Mouse (Mus musculus) kidney, embryonic 14.5 days (tissue): Measurements from ENCODE around the gene Hoxb1. TPM values are rescaled to one million over a fixed set of nuclear protein-coding genes. Genes with fewer than 3 reads are reported as not detected.

Experiments
- ATAC-seq: fragments of 200-750 bp; cut with Nextera tagmentation; 2 replicates; pipeline ENCODE4 v1.8.0; 2017; ENCODE audit warnings: moderate number of reproducible peaks, mild to moderate bottlenecking, moderate TSS enrichment, moderate library complexity; ENCODE audit not compliant: low FRiP score, low TSS enrichment
- H3K27ac ChIP-seq: fragments of 300-500 bp; sonication (generic); 2 replicates; pipeline ENCODE4 v1.5.1; 2014; ENCODE audit warnings: low read depth, mild to moderate bottlenecking, low read length, moderate library complexity, mixed read lengths
- H3K27me3 ChIP-seq: fragments of 300-500 bp; sonication (generic); 2 replicates; pipeline ENCODE4 v1.6.1; 2014; ENCODE audit warnings: mild to moderate bottlenecking, low read length; ENCODE audit not compliant: control insufficient read depth, insufficient read depth
- H3K36me3 ChIP-seq: fragments of 300-500 bp; sonication (generic); 2 replicates; pipeline ENCODE4 v1.6.1; 2014; ENCODE audit warnings: low read length, mixed read lengths; ENCODE audit not compliant: control insufficient read depth, insufficient read depth
- H3K4me1 ChIP-seq: fragments of 300-500 bp; sonication (generic); 2 replicates; pipeline ENCODE4 v1.6.1; 2014; ENCODE audit warnings: low read length, mixed read lengths; ENCODE audit not compliant: control insufficient read depth, insufficient read depth
- H3K4me2 ChIP-seq: fragments of 300-500 bp; sonication (generic); replicated peaks from 2 replicates; pipeline ENCODE4 v1.6.1; 2014; ENCODE audit warnings: low read depth, mild to moderate bottlenecking, low read length
- H3K4me3 ChIP-seq: fragments of 300-500 bp; sonication (generic); 2 replicates; pipeline ENCODE4 v1.5.1; 2014; ENCODE audit warnings: mild to moderate bottlenecking, low read length
- H3K9ac ChIP-seq: fragments of 300-500 bp; sonication (generic); 2 replicates; pipeline ENCODE4 v1.6.1; 2014; ENCODE audit warnings: low read depth, mild to moderate bottlenecking, low read length, moderate library complexity
- H3K9me3 ChIP-seq: fragments of 300-500 bp; sonication (generic); 2 replicates; pipeline ENCODE4 v1.6.1; 2016; ENCODE audit warnings: low read length; ENCODE audit not compliant: control insufficient read depth
- WGBS: fragments of 180-500 bp; shearing (Covaris S2); extraction: QIAGEN DNeasy Blood & Tissue Kit; methylation state at CpG from one replicate; pipeline ENCODE4 v1.1.7; 2014; 5-methylcytosine and 5-hydroxymethylcytosine counted together
- polyA plus RNA-seq: library from polyadenylated mRNA; unstranded; fragments of >200 nt; fragmentation: Nextera tagmentation; extraction: Ambion mirVana; gene quantifications from 2 replicates; pipeline ENCODE4 v1.2.1, GENCODE M21; 2014

Gene Hoxb1
- polyA plus RNA-seq, 1 experiment from 2014 or later: 0.37 TPM

DNA sequence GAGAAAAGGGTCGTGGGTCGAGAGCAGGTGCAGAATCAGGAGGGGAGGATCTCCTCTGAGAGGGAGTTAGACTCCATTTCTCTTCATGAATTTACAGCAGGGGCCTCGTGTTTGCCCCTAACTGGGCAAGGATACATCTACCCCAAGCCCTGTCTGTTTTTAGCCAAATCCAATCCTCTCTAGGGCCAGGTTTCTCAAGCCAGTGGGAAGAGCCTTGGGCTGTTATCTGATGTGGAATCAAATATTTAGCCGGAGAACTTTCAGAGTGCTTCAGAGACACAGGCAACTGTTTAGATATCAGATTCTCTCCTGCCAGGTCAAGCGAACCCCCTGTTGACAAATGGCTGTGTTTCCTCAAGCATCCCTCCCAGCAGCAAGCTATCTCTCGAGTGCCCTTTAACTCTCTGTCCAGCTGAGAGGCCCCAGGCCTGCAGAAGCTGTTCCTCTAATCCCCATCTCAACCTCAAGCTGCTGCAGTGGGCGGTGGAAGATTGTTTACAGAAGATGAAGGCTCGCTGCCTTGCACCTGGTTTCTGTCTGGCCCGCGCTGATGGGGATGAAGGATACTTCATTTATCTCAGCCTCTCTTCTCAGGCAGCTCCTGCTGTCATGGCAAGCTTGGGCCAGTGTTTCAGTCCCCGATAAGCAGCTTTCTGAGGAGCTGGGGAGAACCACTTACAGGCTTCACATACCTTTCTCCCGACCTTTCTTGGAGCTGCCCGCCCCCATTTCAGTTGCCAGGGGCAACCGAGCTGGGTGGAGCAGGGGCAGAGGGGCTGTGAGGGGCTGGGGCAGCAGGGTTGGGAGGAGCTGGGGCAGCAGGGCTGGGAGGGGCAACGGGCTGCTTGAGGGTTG, 31.4 kb downstream of the Hoxb1 start:
- Histone ChIP-seq H3K4me3 (no peak overlapping the region), H3K9me3 (no peaks in the 10 kb centered on the region), H3K9ac (no peak overlapping the region; the same call in 1 of the 2 replicates), H3K4me2 (peak overlapping the region; percentile 9), H3K27ac (peak overlapping the region; percentile 65; the same call in 1 of the 2 replicates), H3K36me3 (no peaks in the 10 kb centered on the region), H3K27me3 (no peaks in the 10 kb centered on the region), H3K4me1 (peaks cover 22% of the 10 kb centered on the region)
- ATAC-seq: peak; percentile 82
- 6% methylated on average over 15 of the region's 15 CpGs for WGBS

DNA sequence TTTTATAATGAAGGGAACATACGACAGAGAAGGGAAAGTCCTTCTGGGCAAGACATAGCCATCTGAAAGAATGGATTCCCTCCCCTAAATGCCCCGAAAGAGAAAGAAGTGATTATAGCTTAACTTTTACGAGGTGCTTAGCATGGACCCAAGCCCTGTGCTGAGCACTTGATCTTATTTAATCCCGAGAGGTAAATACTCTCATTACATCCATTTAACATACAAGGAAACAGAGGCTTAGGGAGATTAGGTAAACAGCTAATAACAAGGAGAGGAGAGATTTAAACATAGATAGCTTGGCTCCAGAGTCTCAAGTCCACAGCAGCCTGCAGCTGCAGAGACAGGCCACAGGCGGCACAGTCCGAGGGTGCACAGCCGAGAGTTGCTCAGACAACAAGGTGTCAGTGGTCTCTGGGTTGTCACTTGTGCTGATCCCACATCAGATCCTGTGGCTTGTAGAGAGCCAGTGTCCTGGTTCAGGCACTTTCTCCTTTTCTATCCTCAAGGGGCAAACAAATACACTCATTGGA, 32.3 kb downstream of the Hoxb1 start:
- H3K4me1 ChIP-seq: peaks cover 22% of the 10 kb centered on the region
- H3K4me2 ChIP-seq: no peak overlapping the region; the same call in 1 of the 2 replicates
- H3K9me3 ChIP-seq: no peaks in the 10 kb centered on the region
- no peak overlapping the region for H3K4me3 ChIP-seq
- no peak for ATAC-seq
- H3K9ac ChIP-seq: no peak overlapping the region
- H3K27ac ChIP-seq: no peak overlapping the region; the same call in 1 of the 2 replicates
- 29% methylated on average over 7 of the region's 7 CpGs for WGBS
- no peaks in the 10 kb centered on the region for H3K27me3 ChIP-seq
- H3K36me3 ChIP-seq: no peaks in the 10 kb centered on the region

DNA sequence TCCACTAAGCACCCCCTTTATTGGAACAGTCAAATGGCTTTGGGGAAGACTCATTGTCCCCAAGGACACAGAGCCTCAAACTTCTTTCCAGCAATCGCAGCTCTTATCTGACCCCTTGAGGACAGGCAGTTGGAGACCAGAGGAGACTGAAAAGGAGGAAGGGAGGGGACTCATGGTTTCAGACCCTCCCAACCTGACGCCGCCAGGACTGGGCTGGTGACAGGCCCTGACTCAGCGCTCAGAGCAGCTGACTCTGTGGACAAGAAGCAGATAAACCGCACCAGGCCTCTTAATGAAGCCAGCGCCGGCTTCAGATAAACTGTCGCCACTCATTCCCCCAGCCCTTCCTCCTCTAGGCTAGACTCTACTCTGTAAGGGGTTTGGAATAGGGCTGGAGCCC, 34.4 kb downstream of the Hoxb1 start:
- Histone ChIP-seq H3K9me3 (no peaks in the 10 kb centered on the region), H3K36me3 (no peaks in the 10 kb centered on the region), H3K4me1 (peaks cover 28% of the 10 kb centered on the region), H3K9ac (no peak overlapping the region; the same call in 1 of the 2 replicates), H3K27me3 (no peaks in the 10 kb centered on the region), H3K27ac (no peak overlapping the region), H3K4me2 (no peak overlapping the region), H3K4me3 (no peak overlapping the region)
- ATAC-seq: no peak
- WGBS: 19% methylated on average over 8 of the region's 8 CpGs

DNA sequence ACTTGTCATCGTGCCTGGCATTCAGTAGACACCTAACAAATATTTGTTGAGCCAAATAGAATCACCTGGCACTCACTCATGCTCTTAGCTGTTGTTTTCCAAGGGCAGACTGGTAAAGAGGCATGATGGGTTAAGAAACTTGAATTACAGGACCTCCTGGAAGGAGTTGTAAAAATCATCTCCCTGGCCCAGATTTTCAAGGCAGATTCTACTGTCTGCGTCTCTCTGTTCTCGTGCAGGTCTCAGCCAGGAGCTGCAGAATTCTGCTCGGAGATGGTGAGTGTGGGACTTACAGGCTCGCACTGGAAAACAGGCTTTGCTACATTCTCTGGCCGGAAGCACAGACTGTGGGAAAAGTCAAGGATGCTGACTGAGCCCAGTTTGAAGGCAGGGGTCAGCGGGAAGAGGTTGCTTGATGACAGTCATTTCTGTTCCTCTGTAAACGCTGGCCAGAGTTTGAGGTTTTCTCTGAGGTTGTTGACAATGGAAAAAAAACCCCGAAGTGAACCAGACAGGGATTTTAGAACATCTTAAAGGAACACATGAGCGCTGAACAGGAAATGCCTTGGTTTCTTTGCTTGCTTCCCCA, 38.6 kb downstream of the Hoxb1 start:
- no peak overlapping the region for H3K27ac ChIP-seq
- H3K36me3 ChIP-seq: no peaks in the 10 kb centered on the region
- H3K4me2 ChIP-seq: no peak overlapping the region
- no peak overlapping the region for H3K4me3 ChIP-seq
- H3K9me3 ChIP-seq: no peaks in the 10 kb centered on the region
- peaks cover 38% of the 10 kb centered on the region for H3K4me1 ChIP-seq
- ATAC-seq: no peak
- 22% methylated on average over 10 of the region's 10 CpGs for WGBS
- no peaks in the 10 kb centered on the region for H3K27me3 ChIP-seq
- no peak overlapping the region for H3K9ac ChIP-seq

DNA sequence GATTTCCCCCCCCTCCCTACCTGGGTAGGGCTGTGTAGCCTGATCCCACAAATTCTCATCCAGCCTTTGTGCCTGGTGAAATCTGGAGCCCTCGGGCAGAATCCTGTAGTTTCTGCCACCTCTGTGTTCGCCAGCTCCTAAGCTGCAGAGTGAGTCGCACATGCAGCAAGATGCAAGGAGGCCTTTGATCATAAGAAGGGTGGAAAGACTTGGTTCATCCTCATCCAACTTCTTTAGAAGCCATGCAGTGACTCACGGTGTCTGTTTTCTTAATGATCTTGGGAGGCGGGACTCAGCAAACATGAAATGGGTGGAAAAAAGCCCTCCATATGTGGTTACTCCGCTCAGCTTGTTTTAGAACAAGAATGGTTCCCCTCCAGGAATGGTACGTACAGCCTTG, 39.3 kb downstream of the Hoxb1 start:
- no peak for ATAC-seq
- Histone ChIP-seq H3K4me2 (no peak overlapping the region), H3K27ac (no peak overlapping the region), H3K27me3 (no peaks in the 10 kb centered on the region), H3K4me1 (peaks cover 35% of the 10 kb centered on the region), H3K36me3 (no peaks in the 10 kb centered on the region), H3K4me3 (no peak overlapping the region), H3K9ac (0 out of 2 replicates have a peak overlapping the region, but pooled peaks have one; percentile 7), H3K9me3 (no peaks in the 10 kb centered on the region)
- 62% methylated on average over 7 of the region's 7 CpGs for WGBS

DNA sequence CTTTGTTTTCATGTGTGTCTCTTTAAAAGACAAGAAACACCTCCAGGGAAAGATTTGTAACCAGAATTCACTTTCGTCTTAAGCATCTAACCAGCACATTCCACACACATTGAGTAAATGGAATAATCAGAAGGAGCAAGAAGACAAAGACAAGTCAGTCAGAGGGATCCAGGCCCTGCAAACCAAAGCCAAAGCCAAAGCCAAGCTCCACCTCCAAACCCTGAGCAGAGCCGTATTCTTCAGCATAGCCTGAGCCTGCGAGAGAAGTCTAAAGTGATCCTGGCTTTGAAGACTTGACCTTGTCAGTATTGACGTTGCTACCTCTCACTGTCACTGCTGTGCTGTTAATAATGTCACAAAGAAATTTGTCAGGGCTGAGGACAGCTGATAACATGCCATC, 40.0 kb downstream of the Hoxb1 start:
- 49% methylated on average over 4 of the region's 4 CpGs for WGBS
- H3K36me3 ChIP-seq: no peaks in the 10 kb centered on the region
- H3K9ac ChIP-seq: no peak overlapping the region
- peaks cover 32% of the 10 kb centered on the region for H3K4me1 ChIP-seq
- no peaks in the 10 kb centered on the region for H3K27me3 ChIP-seq
- no peak overlapping the region for H3K4me2 ChIP-seq
- H3K9me3 ChIP-seq: no peaks in the 10 kb centered on the region
- H3K4me3 ChIP-seq: no peak overlapping the region
- ATAC-seq: no peak
- H3K27ac ChIP-seq: no peak overlapping the region

DNA sequence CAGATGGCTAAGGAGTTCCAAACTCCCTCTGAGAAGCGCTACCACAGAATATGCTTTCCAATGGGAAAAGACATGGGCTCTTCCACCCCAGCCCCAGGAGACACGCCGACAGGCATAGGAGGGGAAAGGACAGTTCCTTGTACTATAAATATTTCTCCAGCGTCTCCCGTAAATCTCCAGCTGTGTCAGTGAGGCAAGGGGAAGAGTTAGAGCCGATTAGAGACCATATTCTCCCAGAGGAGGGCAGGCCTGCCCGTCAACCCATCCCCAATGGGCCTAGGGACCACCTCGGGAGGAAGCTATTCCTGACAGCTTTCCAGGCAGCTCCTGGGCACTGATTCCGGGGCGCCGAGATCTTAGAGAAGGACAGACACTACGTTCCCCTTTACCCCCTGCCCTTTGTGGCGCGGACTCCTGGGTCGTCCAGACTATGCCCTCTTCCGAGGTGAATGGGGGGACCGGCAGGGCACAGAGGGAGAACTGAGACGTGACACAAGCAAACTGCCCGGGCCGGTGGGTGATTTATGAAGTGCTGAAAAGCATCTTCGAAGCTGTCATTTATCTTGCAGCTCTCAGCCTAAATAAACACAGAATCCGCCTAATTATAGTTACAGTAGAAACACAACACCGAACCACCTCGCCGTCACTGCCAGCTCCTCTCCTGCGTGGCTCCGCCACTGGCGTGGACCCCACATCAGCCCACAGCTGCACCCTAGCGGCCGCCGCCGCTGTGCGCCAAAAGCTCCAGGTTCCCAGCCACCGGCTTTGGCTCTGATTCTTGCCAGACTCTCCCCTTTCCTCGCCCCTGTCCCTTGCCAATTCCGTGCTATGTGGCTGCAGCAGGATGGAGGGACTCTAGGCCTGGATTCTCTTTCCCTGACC, 41.9 kb downstream of the Hoxb1 start:
- Histone ChIP-seq H3K9ac (peak overlapping the region; percentile 47; the same call in 1 of the 2 replicates), H3K4me3 (peak overlapping the region; percentile 17), H3K27me3 (no peaks in the 10 kb centered on the region), H3K9me3 (peaks cover 3% of the 10 kb centered on the region; the same call in 1 of the 2 replicates), H3K27ac (peak overlapping the region; percentile 85), H3K36me3 (no peaks in the 10 kb centered on the region), H3K4me1 (peaks cover 34% of the 10 kb centered on the region), H3K4me2 (peak overlapping the region; percentile 46)
- ATAC-seq: peak; percentile 69
- WGBS: 2% methylated on average over 36 of the region's 36 CpGs

DNA sequence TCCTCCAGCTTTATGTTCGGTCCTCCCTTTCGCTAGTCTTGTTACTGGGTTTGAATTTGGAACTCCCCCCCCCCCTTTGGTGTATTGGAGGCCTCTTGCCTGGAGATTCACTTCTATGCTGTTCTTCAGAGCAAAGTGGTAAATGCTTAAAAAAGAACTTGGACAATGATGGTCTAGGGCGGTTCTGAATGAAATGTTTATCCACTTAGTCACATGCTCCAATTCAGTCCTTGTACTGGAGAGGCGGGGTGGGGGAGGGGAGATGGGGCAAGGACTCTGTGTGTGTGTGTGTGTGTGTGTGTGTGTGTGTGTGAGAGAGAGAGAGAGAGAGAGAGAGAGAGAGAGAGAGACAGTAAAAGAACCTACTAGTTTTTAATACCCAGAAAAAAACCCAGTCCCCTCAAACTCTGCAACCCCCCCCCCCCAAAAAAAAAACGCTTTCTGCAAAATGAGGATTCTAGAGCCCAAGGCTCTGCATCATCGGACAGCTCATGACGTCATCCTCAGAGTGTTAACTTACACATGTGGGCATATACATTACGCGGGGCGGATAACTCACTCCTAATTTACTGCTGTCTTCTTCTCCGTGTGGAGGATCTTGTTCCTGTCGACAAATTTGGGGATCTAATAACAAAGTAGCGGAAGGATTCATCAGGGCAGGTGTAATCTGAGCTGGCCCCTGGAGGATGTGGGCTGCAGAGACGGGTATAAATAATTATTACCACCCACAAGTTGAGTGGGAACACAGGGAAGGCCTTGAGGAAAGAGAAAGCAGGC, 42.9 kb downstream of the Hoxb1 start:
- H3K4me2 ChIP-seq: peak overlapping the region; percentile 46
- H3K27ac ChIP-seq: peak overlapping the region; percentile 85
- no peak overlapping the region for H3K4me3 ChIP-seq
- peaks cover 42% of the 10 kb centered on the region for H3K4me1 ChIP-seq
- WGBS: 14% methylated on average over 14 of the region's 14 CpGs
- H3K9ac ChIP-seq: peak overlapping the region; percentile 47; the same call in 1 of the 2 replicates
- H3K27me3 ChIP-seq: no peaks in the 10 kb centered on the region
- H3K9me3 ChIP-seq: peaks cover 3% of the 10 kb centered on the region; the same call in 1 of the 2 replicates
- peak; percentile 73 for ATAC-seq
- no peaks in the 10 kb centered on the region for H3K36me3 ChIP-seq
